Mouse (Mus musculus) spleen, adult 2 months (tissue): ENCODE data around the gene Entpd1.

Source experiments
- CTCF ChIP-seq: fragments of 200-500 bp; IDR thresholded peaks from 2 replicates; pipeline ENCODE4 v1.5.1; 2011; ENCODE audit warnings: mild to moderate bottlenecking, inconsistent platforms; ENCODE audit not compliant: insufficient read depth, insufficient read length, insufficient replicate concordance; ENCODE audit errors: extremely low read depth
- POLR2A ChIP-seq: fragments of 200-500 bp; IDR thresholded peaks from 2 replicates; pipeline ENCODE4 v1.6.1; 2011; ENCODE audit warnings: low read depth, low read length, inconsistent platforms

- no peak for TF ChIP-seq CTCF
- TF ChIP-seq POLR2A = no peak
Measured at GRCm38 (mm10) chr19:40625935-40626334, 13.8 kb downstream of the Entpd1 start.
